Mouse (Mus musculus): ENCODE results near the gene Ttc34.

The Ttc34 gene

GRCm38 (mm10) chr4:154890887-154891286 lies 53.6 kb downstream of the Ttc34 start:
- in situ Hi-C loops (cut with MboI, MseI) = no loop called here

GRCm38 (mm10) chr4:154895549-154895948 lies 58.3 kb downstream of the Ttc34 start:
- in situ Hi-C loops (cut with MboI, MseI) = no loop called here

- in situ Hi-C loops (cut with MboI, MseI) = no loop called here
These were observed 60.6 kb downstream of the Ttc34 start for GRCm38 (mm10) chr4:154897676-154898465.

- in situ Hi-C loops (cut with MboI, MseI) = no loop called here
These were observed 61.5 kb downstream of the Ttc34 start, which contains the start of gene Fam213b for GRCm38 (mm10) chr4:154898506-154899446. Fam213b (minus strand) TSS chr4:154899135.

- in situ Hi-C loops (cut with MboI, MseI) = no loop called here
These were observed 65.1 kb downstream of the Ttc34 start for GRCm38 (mm10) chr4:154902371-154902770.

- in situ Hi-C loops (cut with MboI, MseI) = no loop called here
These were observed 67.2 kb downstream of the Ttc34 start for GRCm38 (mm10) chr4:154904185-154905071.

GRCm38 (mm10) chr4:154907833-154908232 lies 70.6 kb downstream of the Ttc34 start:
- in situ Hi-C loops (cut with MboI, MseI) = no loop called here

- in situ Hi-C loops (cut with MboI, MseI) = no loop called here
These were observed 71.2 kb downstream of the Ttc34 start for GRCm38 (mm10) chr4:154908490-154908889.

- in situ Hi-C loops (cut with MboI, MseI) = no loop called here
These were observed 73.6 kb downstream of the Ttc34 start for GRCm38 (mm10) chr4:154910606-154911522.

GRCm38 (mm10) chr4:154911644-154912043 lies 74.4 kb downstream of the Ttc34 start:
- in situ Hi-C loops (cut with MboI, MseI) = no loop called here

GRCm38 (mm10) chr4:154913845-154914244 lies 76.6 kb downstream of the Ttc34 start:
- in situ Hi-C loops (cut with MboI, MseI) = no loop called here

- in situ Hi-C loops (cut with MboI, MseI) = no loop called here
These were observed 77.0 kb downstream of the Ttc34 start for GRCm38 (mm10) chr4:154914252-154914651.

- in situ Hi-C loops (cut with MboI, MseI) = no loop called here
These were observed 77.4 kb downstream of the Ttc34 start for GRCm38 (mm10) chr4:154914707-154915106.

GRCm38 (mm10) chr4:154915286-154915685 lies 78.0 kb downstream of the Ttc34 start:
- in situ Hi-C loops (cut with MboI, MseI) = no loop called here

- in situ Hi-C loops (cut with MboI, MseI) = no loop called here
These were observed 79.4 kb downstream of the Ttc34 start for GRCm38 (mm10) chr4:154916662-154917061.

Data from T-helper 1 cell (primary cell).